Mouse (Mus musculus) v-Abl transformed pro-B cells (cell line): ENCODE results near the gene Foxe1.

Source experiments
- in situ Hi-C, 2 experiments: fragments of 400-800 bp; cut with MboI; formaldehyde crosslinking; loops; one replicate each; pipeline ENCODE4 v1.15.1; 2025; ENCODE audit not compliant: unreplicated experiment in 2 of 2

The Foxe1 gene

GRCm38 (mm10) chr4:46347141-46347540 is 3.7 kb downstream of the Foxe1 start:
- in situ Hi-C loops = no loop called here

GRCm38 (mm10) chr4:46347580-46348515 is 4.4 kb downstream of the Foxe1 start:
- in situ Hi-C loops = no loop called here

DNA sequence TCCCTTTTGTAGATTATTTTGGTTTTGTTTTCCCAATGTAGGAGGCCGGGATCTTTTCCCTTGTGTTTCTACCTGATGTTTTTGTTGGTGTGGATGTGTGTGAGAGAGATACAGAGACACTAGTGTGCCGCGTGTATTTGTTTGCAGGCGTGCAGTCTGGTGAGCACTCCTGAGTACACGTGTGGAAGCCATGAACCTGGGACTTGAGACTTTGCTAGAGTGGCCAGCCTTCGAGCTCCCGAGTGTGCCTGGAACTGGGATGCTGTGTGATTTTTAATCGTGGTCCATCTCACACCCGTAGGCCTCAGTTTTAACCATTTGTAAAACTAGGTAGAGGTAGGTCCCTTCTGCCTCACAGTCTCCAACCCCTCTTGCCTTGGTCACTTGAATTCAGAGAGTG is 5.5 kb downstream of the Foxe1 start:
- in situ Hi-C loops = no loop called here

- in situ Hi-C loops = no loop called here
These were observed 6.1 kb downstream of the Foxe1 start for GRCm38 (mm10) chr4:46349530-46349929.

- in situ Hi-C loops = loop anchor here (10.0 to 25.0 kb wide), 3 partner anchors 138 to 692 kb away; no protein-coding TSS in a partner anchor
These were observed 9.6 kb downstream of the Foxe1 start for GRCm38 (mm10) chr4:46353045-46353444.

- in situ Hi-C loops = loop anchor here (10.0 to 25.0 kb wide), 3 partner anchors 142 to 688 kb away; no protein-coding TSS in a partner anchor
These were observed 13.1 kb downstream of the Foxe1 start for GRCm38 (mm10) chr4:46356351-46357133.

GRCm38 (mm10) chr4:46359539-46360253 is 16.3 kb downstream of the Foxe1 start:
- in situ Hi-C loops = loop anchor here (10.0 to 25.0 kb wide), 3 partner anchors 145 to 685 kb away; no protein-coding TSS in a partner anchor

DNA sequence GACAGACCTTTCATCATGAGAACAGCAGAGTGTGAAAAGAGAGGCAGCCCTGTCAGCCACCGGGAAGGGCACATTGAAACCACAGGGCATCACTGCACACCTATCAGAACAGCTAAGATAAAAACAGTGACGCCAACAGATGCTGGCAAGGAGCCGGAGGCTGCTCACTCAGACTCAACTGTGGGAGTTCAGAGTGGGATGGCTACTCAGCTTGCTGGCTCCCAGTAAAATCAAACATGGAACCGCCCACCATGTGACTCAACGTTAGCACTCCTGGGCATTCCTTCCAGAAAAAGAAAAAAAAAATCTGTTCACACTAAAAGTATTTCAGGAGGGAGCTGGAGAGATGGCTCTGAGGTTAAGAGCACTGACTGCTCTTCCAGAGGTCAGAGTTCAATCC is 17.8 kb downstream of the Foxe1 start:
- in situ Hi-C loops = loop anchor here in 1 of 2 experiments (25.0 kb wide), 1 partner anchor 676 kb away; no protein-coding TSS in a partner anchor

GRCm38 (mm10) chr4:46364360-46364759 is 21.0 kb downstream of the Foxe1 start:
- in situ Hi-C loops = loop anchor here in 1 of 2 experiments (25.0 kb wide), 1 partner anchor 673 kb away; no protein-coding TSS in a partner anchor

DNA sequence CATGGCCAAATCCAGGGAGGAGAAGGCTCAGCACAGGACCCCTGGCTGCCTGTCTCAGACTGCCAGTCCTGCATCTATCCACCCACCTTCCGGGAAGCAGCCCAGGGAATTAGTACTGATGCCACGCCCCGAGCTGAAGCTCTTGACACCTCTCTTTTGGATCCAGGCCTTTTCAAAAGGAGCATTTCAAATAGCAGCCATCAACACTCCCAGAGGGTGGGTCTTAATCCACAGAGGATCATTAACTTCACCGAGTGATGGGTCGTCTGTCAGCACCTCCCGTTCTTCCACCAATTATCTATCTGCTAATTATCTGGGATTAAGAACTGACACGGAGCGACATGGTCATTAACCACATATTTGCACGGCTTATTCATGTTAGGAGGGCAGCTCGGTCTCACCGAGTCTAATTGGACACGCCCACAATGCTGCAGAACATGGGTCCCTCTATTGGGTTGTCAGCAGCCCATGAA is 24.1 kb downstream of the Foxe1 start:
- in situ Hi-C loops = loop anchor here in 1 of 2 experiments (25.0 kb wide), 1 partner anchor 670 kb away; no protein-coding TSS in a partner anchor

GRCm38 (mm10) chr4:46369070-46369469 is 25.7 kb downstream of the Foxe1 start:
- in situ Hi-C loops = loop anchor here in 1 of 2 experiments (25.0 kb wide), 1 partner anchor 668 kb away; no protein-coding TSS in a partner anchor

GRCm38 (mm10) chr4:46370406-46370805 is 27.0 kb downstream of the Foxe1 start:
- in situ Hi-C loops = loop anchor here in 1 of 2 experiments (25.0 kb wide), 1 partner anchor 667 kb away; no protein-coding TSS in a partner anchor

DNA sequence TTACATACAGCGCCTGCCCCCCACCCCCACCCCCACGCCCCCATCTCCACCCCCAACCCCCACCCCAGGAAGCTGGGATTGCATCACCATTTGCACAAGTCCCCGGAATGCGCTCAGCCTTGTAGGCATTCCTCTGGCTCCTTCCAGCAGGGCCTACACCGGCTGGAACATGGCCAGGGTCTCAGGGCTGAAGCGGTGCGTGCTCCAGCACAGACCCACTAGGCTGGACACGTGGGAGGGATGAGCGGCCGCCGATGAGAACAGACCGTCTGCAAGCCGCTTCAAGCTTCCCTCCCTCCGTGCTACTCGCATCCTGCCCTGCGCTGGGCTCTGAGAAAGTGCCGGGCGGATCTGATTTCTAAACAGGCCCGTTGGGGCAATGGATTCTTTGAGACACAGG is 27.6 kb downstream of the Foxe1 start:
- in situ Hi-C loops = loop anchor here in 1 of 2 experiments (25.0 kb wide), 1 partner anchor 666 kb away; no protein-coding TSS in a partner anchor

GRCm38 (mm10) chr4:46374455-46374854 is 31.0 kb downstream of the Foxe1 start:
- in situ Hi-C loops = loop anchor here in 1 of 2 experiments (25.0 kb wide), 1 partner anchor 663 kb away; no protein-coding TSS in a partner anchor

DNA sequence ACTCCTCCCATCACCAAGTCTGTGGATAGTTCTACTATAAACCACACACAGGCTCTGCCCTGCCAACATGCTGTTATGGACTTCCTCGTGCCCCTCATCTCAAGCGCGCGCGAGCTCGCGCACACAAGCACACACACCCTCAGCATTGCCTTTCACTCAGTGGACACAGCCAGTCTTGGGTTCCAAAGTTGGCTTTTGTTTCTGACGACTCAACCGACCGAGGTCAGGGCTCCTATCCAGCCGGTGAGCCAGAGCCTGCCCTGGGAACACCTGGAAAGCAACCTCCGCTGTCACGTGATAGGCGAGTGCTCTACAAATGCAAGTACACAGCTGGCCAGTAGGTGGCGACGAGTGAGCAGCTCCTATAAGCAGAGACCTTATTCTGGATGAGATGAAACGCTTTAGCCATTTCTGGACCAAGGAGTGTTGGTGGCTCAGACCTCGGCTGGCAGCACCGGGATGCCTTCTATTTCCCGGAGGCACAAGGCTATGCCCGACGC is 31.5 kb downstream of the Foxe1 start:
- in situ Hi-C loops = loop anchor here in 1 of 2 experiments (25.0 kb wide), 1 partner anchor 662 kb away; no protein-coding TSS in a partner anchor

- in situ Hi-C loops = loop anchor here in 1 of 2 experiments (10.0 kb wide), 1 partner anchor 266 kb away; the partner anchor contains the start of gene Tbc1d2
These were observed 45.1 kb downstream of the Foxe1 start for GRCm38 (mm10) chr4:46388556-46388955.

DNA sequence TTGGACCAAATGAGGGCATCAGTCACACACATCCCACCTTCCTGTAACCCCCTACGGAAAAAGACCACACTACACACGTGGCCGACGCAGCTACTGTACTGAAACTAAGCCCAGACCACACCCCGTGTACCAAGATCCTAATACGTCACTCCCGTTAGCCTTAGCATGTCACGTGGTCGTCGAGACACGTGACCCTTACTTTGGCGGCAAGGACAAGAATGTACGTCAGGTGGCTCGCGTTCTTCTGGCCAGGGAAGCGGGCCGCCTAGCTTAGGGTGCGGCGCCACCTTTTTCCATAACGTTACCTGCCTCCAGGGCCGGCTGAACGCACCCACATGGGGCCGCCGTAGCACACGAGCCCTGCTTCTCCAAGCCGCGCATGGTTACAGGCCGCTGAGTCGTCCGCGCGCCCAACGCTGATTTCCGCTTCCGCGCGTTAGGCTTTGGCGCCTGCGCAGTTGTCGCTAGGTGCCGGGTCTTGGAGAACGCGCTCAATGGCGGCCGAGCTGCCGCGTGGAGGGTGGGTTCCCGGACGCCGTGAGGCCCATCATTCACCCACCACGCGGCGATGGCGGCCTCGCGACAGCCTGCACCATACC is 45.7 kb downstream of the Foxe1 start, which contains the start of gene Trmo:
Gene Trmo, minus strand, starts transcription at position 425 of the 599 bp plus-strand sequence.
- in situ Hi-C loops = loop anchor here in 1 of 2 experiments (10.0 kb wide), 1 partner anchor 266 kb away; the partner anchor contains the start of gene Tbc1d2

- in situ Hi-C loops = loop anchor here (5.0 to 10.0 kb wide), 3 partner anchors 68 to 265 kb away; partner anchors contain the start of gene Tbc1d2 (in 2 of the 2)
These were observed 46.4 kb downstream of the Foxe1 start for GRCm38 (mm10) chr4:46389612-46390341.
